Mouse (Mus musculus) E14TG2a.4 (cell line): ENCODE measurements around the gene Aff1.

Experiments used
- CTCF ChIP-seq: conservative IDR thresholded peaks from 2 replicates; pipeline ENCODE4 v1.5.1; 2014; ENCODE audit warnings: low read length
- POU5F1 ChIP-seq: IDR thresholded peaks from 2 replicates; pipeline ENCODE4 v1.6.1; 2014; ENCODE audit warnings: low read length, borderline replicate concordance

GRCm38 (mm10) chr5:103747098-103747497, 54.9 kb downstream of the Aff1 start:
- TF ChIP-seq CTCF: no peak
- no peak for TF ChIP-seq POU5F1
